Mouse (Mus musculus) retina, adult 2 months (tissue): Measurements from ENCODE around the gene Pmel.
A peak's percentile ranks its signal among the peaks of the same experiment; 100 is the strongest.

ENCODE experiments used
- DNase-seq: peaks from one replicate; pipeline ENCODE4 v3.0.0-alpha.2; 2012; ENCODE audit warnings: low read depth, low spot score

The Pmel gene

DNA sequence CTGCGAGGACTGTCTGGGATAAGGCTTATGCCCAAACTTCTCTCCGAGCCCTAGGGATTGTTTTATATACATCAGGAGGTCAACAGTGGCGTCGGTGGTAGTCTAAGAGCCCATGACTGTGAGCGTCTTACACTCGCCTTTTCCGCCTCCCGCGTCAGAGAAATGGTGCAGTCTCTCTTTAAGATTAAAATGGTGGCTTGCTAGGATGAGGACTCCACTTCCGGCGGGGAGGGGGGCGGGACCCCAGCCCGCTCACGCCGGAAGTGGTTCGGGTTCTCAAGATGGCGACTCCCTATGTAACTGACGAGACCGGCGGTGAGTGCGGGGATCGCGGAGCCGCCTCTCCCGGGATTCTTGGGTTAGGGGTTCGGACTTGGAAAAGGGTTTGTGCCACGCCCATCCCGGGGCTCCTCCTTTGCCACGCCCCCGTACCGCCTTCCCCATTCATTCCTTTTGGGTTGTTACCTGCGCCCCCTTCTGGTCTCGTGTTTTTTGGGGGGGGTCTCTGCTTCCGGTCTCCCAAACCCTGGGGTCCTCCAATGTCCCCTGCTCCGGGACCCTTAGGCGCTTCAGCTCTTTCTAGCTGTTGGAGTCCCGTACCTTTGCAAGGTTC is 44.4 kb downstream of the Pmel start:
- peak; percentile 83 for DNase-seq
